Mouse (Mus musculus) forebrain, embryonic 15.5 days (tissue): ENCODE measurements around the gene Atp13a2. TPM values are rescaled to one million over a fixed set of nuclear protein-coding genes. Genes with fewer than 3 reads are reported as not detected.

Experiments
- ATAC-seq: fragments of 200-750 bp; cut with Nextera tagmentation; replicated peaks from 2 replicates; pipeline ENCODE4 v1.8.0; 2017; ENCODE audit warnings: mild to moderate bottlenecking, moderate TSS enrichment, moderate library complexity
- H3K27ac ChIP-seq: fragments of 300-500 bp; sonication (generic); replicated peaks from 2 replicates; pipeline ENCODE4 v1.5.1; 2015; ENCODE audit warnings: mild to moderate bottlenecking, inconsistent platforms
- H3K27me3 ChIP-seq: fragments of 300-500 bp; sonication (generic); 2 replicates; pipeline ENCODE4 v1.6.1; 2015; ENCODE audit warnings: inconsistent platforms
- H3K36me3 ChIP-seq: fragments of 300-500 bp; sonication (generic); 2 replicates; pipeline ENCODE4 v1.6.1; 2015; ENCODE audit warnings: mild to moderate bottlenecking, inconsistent platforms
- H3K4me1 ChIP-seq: fragments of 300-500 bp; sonication (generic); 2 replicates; pipeline ENCODE4 v1.6.1; 2015; ENCODE audit warnings: inconsistent platforms
- H3K4me2 ChIP-seq: fragments of 300-500 bp; sonication (generic); replicated peaks from 2 replicates; pipeline ENCODE4 v1.6.1; 2015; ENCODE audit warnings: mild to moderate bottlenecking, inconsistent platforms
- H3K4me3 ChIP-seq: fragments of 300-500 bp; sonication (generic); 2 replicates; pipeline ENCODE4 v1.5.1; 2015; ENCODE audit warnings: mild to moderate bottlenecking, inconsistent platforms
- H3K9ac ChIP-seq: fragments of 300-500 bp; sonication (generic); replicated peaks from 2 replicates; pipeline ENCODE4 v1.6.1; 2015; ENCODE audit warnings: mild to moderate bottlenecking, inconsistent platforms
- H3K9me3 ChIP-seq: fragments of 300-500 bp; sonication (generic); 2 replicates; pipeline ENCODE4 v1.6.1; 2016; ENCODE audit warnings: inconsistent platforms
- WGBS: fragments of 180-500 bp; shearing (Covaris S2); methylation state at CpG from one replicate; pipeline ENCODE4 v1.1.7; 2015; ENCODE audit warnings: mixed read lengths; 5-methylcytosine and 5-hydroxymethylcytosine counted together
- polyA plus RNA-seq: library from polyadenylated mRNA; unstranded; fragments of >200 nt; fragmentation: Nextera tagmentation; extraction: Ambion mirVana; gene quantifications from 2 replicates; pipeline ENCODE4 v1.2.1, GENCODE M21; 2015

The Atp13a2 gene
- polyA plus RNA-seq, 1 experiment from 2014 or later: 127 TPM

DNA sequence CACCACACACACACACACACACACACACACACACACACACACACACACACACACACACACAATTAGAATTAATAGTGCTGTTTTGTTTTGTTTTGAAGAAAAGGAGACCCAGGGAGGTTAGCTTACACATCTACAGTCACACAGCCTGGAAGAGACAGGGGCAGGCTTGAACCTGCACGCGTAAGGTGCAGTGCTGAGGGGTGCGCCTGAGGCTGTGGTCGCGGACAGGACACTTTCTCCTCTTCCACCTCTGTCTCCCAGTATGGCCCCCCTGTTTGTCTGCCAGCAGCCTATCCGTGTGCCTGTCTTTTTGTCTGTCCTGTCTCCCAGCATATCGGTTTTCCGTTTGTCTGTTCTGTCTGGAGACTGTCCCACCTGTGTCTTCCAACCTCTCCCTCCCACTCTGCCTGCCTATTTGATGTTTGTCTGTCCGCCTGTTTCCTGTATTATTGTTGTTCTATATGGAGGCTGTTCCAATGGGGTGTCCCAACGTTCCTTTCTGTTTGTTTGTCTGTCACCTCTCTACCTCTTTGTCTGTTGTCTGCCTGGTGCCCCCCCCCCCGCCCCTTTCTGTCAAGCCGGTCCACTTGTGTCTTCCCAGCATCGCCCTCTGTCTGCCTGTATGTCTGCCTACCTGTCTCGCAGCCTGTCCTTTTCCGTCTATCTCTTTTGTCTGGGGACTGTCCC, 506 bp upstream of the Atp13a2 start:
- H3K4me1 ChIP-seq: peaks cover 40% of the 10 kb centered on the region
- peak; percentile 41 for ATAC-seq
- peak overlapping the region; percentile 78 for H3K4me2 ChIP-seq
- peak overlapping the region; percentile 98 for H3K4me3 ChIP-seq
- peak overlapping the region; percentile 100 for H3K9ac ChIP-seq
- peak overlapping the region; percentile 81 for H3K27ac ChIP-seq
- H3K36me3 ChIP-seq: no peaks in the 10 kb centered on the region
- no peaks in the 10 kb centered on the region for H3K27me3 ChIP-seq
- WGBS: 21% methylated on average over 15 of the region's 15 CpGs
- no peaks in the 10 kb centered on the region for H3K9me3 ChIP-seq

DNA sequence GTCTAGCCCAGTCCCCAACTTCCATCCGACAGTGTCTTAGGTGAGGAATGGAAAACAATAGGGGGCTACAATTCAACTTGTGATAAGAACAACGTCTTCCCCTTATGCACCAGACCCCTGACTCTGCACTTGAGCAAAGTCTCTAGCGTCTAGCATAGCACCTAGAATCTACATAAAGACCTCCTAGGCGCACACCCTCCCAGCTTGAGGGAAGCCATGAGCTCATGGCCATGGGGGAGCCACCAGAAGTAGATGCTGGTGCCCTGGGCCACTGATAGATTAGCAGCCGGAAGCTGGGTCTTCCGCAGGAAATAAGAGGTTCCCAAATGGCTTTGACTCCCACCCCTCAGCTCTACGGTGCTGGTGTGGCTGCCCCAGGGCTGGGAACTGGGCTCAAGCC, 803 bp downstream of the Atp13a2 start:
- 38% methylated on average over 7 of the region's 7 CpGs for WGBS
- Histone ChIP-seq H3K27ac (peak overlapping the region; percentile 81; the same call in 1 of the 2 replicates), H3K36me3 (peaks cover 5% of the 10 kb centered on the region), H3K4me1 (peaks cover 40% of the 10 kb centered on the region), H3K27me3 (no peaks in the 10 kb centered on the region), H3K4me2 (peak overlapping the region; percentile 78), H3K4me3 (peak overlapping the region; percentile 98), H3K9ac (peak overlapping the region; percentile 100), H3K9me3 (no peaks in the 10 kb centered on the region)
- peak; percentile 6; the same call in 1 of the 2 replicates for ATAC-seq

DNA sequence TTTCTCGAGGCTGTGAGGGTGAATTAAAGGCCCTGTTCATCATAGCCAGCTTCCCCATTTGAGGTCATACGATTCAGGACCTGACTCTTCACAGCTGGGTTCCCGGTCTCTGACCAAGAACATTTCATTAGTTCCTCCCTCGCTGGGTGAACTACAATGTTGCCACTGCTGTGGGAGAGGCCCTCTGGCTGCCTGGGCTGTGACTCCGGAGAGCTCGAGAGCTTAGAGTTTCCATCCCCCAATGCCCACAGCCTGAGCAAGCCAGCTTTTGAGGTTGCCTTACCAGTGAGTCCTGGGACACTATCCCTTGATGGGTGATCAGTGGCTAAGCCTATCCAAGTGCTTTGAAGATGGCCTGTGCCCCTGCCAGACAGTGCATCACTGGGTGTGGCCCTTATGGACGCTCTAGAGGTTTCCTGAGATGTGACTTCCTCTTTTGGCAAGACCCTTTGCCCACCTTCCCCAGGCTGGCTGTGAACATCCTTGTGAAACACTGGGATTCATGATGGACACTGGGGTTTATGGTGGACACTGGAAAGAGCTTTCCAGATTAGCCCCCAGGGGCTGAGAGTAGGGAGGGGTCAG, 2.1 kb downstream of the Atp13a2 start:
- no peak overlapping the region; the same call in 1 of the 2 replicates for H3K9ac ChIP-seq
- H3K36me3 ChIP-seq: peaks cover 16% of the 10 kb centered on the region
- no peak overlapping the region for H3K4me3 ChIP-seq
- WGBS: 54% methylated on average over 7 of the region's 7 CpGs
- no peaks in the 10 kb centered on the region for H3K9me3 ChIP-seq
- no peak overlapping the region for H3K27ac ChIP-seq
- peak overlapping the region; percentile 78; the same call in 1 of the 2 replicates for H3K4me2 ChIP-seq
- ATAC-seq: no peak
- peaks cover 35% of the 10 kb centered on the region for H3K4me1 ChIP-seq
- no peaks in the 10 kb centered on the region for H3K27me3 ChIP-seq

- no peaks in the 10 kb centered on the region for H3K9me3 ChIP-seq
- 93% methylated on average over 14 of the region's 14 CpGs for WGBS
- no peaks in the 10 kb centered on the region for H3K27me3 ChIP-seq
- no peak overlapping the region for H3K4me2 ChIP-seq
- peaks cover 35% of the 10 kb centered on the region for H3K4me1 ChIP-seq
- ATAC-seq: no peak
- H3K36me3 ChIP-seq: peaks cover 23% of the 10 kb centered on the region
- no peak overlapping the region for H3K9ac ChIP-seq
- no peak overlapping the region for H3K27ac ChIP-seq
- no peak overlapping the region for H3K4me3 ChIP-seq
Measured at GRCm38 (mm10) chr4:140989447-140989846, 2.8 kb downstream of the Atp13a2 start.

DNA sequence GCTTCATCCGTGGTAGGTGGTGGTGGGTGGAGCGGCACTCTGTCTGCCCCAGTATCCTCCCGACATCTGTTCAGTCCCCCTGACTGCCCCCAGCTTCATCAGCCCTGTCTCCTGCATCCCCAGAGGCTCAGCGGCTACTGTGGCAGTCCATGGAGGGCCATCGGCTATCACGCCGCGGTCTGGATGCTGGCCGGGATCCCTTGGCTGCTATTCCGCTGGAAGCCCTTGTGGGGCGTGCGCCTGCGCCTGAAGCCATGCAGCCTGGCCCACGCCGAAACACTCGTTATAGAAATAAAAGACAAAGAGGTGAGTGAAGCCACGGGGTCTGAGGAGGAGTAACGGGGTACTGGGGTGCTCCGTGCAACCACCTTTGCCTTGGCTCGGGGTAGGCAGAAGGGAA, 5.5 kb downstream of the Atp13a2 start:
- no peak for ATAC-seq
- H3K4me1 ChIP-seq: peaks cover 27% of the 10 kb centered on the region
- 79% methylated on average over 20 of the region's 20 CpGs for WGBS
- no peak overlapping the region for H3K27ac ChIP-seq
- no peaks in the 10 kb centered on the region for H3K9me3 ChIP-seq
- no peaks in the 10 kb centered on the region for H3K27me3 ChIP-seq
- no peak overlapping the region for H3K9ac ChIP-seq
- peaks cover 50% of the 10 kb centered on the region for H3K36me3 ChIP-seq
- H3K4me3 ChIP-seq: no peak overlapping the region
- H3K4me2 ChIP-seq: no peak overlapping the region

GRCm38 (mm10) chr4:140993846-140994245, 7.2 kb downstream of the Atp13a2 start:
- Histone ChIP-seq H3K4me1 (peaks cover 11% of the 10 kb centered on the region), H3K9ac (no peak overlapping the region), H3K9me3 (no peaks in the 10 kb centered on the region), H3K4me3 (no peak overlapping the region), H3K36me3 (peaks cover 63% of the 10 kb centered on the region), H3K27me3 (no peaks in the 10 kb centered on the region), H3K27ac (no peak overlapping the region), H3K4me2 (no peak overlapping the region)
- WGBS: 88% methylated on average over 8 of the region's 8 CpGs
- ATAC-seq: no peak

DNA sequence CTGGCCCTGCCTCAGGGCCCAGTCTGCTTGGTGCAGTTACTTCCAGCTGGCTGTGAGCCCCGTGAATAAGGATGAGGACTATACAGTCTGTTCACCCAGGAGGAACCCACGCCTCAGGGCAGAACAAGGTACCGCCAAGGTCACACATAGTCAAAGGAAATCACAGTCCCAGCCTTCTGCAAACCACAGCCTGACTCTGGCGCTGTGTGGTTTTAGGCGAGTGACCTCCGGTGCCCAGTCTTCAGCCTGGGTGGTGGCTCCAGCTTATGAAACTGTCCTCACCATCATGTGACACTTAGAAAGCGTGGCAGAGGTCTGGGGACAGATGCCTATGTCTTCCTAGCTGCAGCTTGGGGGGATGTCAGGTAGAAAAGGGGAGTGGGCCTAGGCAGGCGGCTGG, 9.1 kb downstream of the Atp13a2 start:
- Histone ChIP-seq H3K27ac (no peak overlapping the region), H3K36me3 (peaks cover 82% of the 10 kb centered on the region), H3K9me3 (no peaks in the 10 kb centered on the region), H3K27me3 (no peaks in the 10 kb centered on the region), H3K9ac (no peak overlapping the region), H3K4me3 (no peak overlapping the region), H3K4me1 (no peaks in the 10 kb centered on the region), H3K4me2 (no peak overlapping the region)
- ATAC-seq: no peak
- 91% methylated on average over 8 of the region's 8 CpGs for WGBS

DNA sequence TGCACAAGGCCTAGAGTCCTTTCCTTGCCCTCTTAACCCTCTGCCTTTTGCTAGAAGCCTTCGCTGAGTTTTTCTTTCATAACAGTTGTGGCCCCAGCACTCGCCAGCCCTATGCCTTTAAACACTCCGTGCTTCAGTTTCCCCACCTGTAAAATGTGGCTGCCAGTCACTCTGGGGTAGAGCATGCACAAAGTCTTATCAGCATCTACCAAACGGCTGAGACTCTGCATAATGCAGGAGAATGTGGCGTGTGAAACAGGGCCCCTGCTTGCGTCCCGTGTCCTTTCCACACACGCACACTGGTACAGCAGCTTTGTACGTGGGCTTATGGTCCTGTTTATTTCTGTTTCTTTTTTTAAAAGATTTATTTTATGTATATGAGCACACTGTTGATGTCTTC, 10.1 kb downstream of the Atp13a2 start:
- ATAC-seq: no peak
- no peaks in the 10 kb centered on the region for H3K4me1 ChIP-seq
- H3K36me3 ChIP-seq: peaks cover 92% of the 10 kb centered on the region
- no peak overlapping the region for H3K9ac ChIP-seq
- H3K4me3 ChIP-seq: no peak overlapping the region
- H3K27me3 ChIP-seq: no peaks in the 10 kb centered on the region
- 96% methylated on average over 9 of the region's 9 CpGs for WGBS
- H3K27ac ChIP-seq: no peak overlapping the region
- no peaks in the 10 kb centered on the region for H3K9me3 ChIP-seq
- H3K4me2 ChIP-seq: no peak overlapping the region

- Histone ChIP-seq H3K9ac (no peak overlapping the region), H3K27ac (no peak overlapping the region), H3K4me1 (peaks cover 6% of the 10 kb centered on the region), H3K9me3 (no peaks in the 10 kb centered on the region), H3K27me3 (no peaks in the 10 kb centered on the region), H3K4me2 (no peak overlapping the region), H3K4me3 (no peak overlapping the region), H3K36me3 (peaks cover 70% of the 10 kb centered on the region)
- 88% methylated on average over 13 of the region's 13 CpGs for WGBS
- no peak for ATAC-seq
Measured at GRCm38 (mm10) chr4:141005983-141006382, 19.3 kb downstream of the Atp13a2 start.

- Histone ChIP-seq H3K4me3 (no peak overlapping the region), H3K4me1 (peaks cover 24% of the 10 kb centered on the region), H3K9ac (no peak overlapping the region), H3K9me3 (no peaks in the 10 kb centered on the region), H3K27me3 (no peaks in the 10 kb centered on the region), H3K4me2 (no peak overlapping the region), H3K36me3 (peaks cover 54% of the 10 kb centered on the region), H3K27ac (no peak overlapping the region)
- 79% methylated on average over 8 of the region's 8 CpGs for WGBS
- ATAC-seq: no peak
Measured at GRCm38 (mm10) chr4:141008028-141008427, 21.4 kb downstream of the Atp13a2 start.

- peaks cover 54% of the 10 kb centered on the region for H3K36me3 ChIP-seq
- no peaks in the 10 kb centered on the region for H3K27me3 ChIP-seq
- peak within 1 kb of the TSS; percentile 90 for H3K27ac ChIP-seq
- H3K4me3 ChIP-seq: peak within 1 kb of the TSS; percentile 67
- no peak for ATAC-seq
- H3K4me2 ChIP-seq: peak within 1 kb of the TSS; percentile 76
- peak within 1 kb of the TSS; percentile 79 for H3K9ac ChIP-seq
- H3K4me1 ChIP-seq: peaks cover 38% of the 10 kb centered on the region
- 21% methylated on average over 7 of the region's 7 CpGs for whole genome bisulfite sequencing
- no peaks in the 10 kb centered on the region for H3K9me3 ChIP-seq
Measured at GRCm38 (mm10) chr4:141010118-141010517, 23.4 kb downstream of the Atp13a2 start, which contains the start of gene Mfap2. Gene Mfap2, plus strand, starts transcription at chr4:141010418.

DNA sequence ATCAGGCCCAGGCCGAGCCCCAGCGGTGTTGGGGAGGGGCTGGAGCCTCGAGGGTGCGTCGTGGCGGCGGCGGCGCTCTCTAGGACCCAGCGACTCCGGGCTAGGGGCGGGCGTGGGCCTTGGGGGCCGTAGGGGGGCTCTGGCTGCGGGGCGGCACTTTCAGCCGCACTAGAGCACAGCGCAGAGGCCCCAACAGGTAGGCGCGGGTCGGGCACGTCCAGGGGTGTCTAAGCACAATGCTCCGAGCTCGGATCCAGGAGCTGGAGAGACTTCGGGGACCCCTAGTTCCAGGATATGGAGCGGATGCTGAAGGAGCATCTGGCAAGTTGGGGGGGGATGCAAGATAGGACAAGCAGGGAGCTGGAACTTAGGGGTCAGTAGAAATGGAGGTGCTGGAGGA, 23.9 kb downstream of the Atp13a2 start:
- Histone ChIP-seq H3K4me2 (peak overlapping the region; percentile 76), H3K36me3 (peaks cover 54% of the 10 kb centered on the region), H3K27ac (peak overlapping the region; percentile 90), H3K4me1 (peaks cover 42% of the 10 kb centered on the region), H3K9ac (peak overlapping the region; percentile 79), H3K27me3 (no peaks in the 10 kb centered on the region), H3K4me3 (peak overlapping the region; percentile 67), H3K9me3 (no peaks in the 10 kb centered on the region)
- 0% methylated on average over 26 of the region's 26 CpGs for WGBS
- peak; percentile 86 for ATAC-seq
